Mouse (Mus musculus) testis, adult 2 months (tissue): ENCODE data around the gene Abraxas1. TPM values are rescaled to one million over a fixed set of nuclear protein-coding genes. Genes with fewer than 3 reads are reported as not detected.

ENCODE experiments used
- H3K27ac ChIP-seq: fragments of 200-500 bp; 2 replicates; pipeline ENCODE4 v1.5.1; 2012; ENCODE audit warnings: low read depth, low read length; ENCODE audit not compliant: control insufficient read depth, insufficient read depth
- H3K27me3 ChIP-seq: fragments of 200-500 bp; 2 replicates; pipeline ENCODE4 v1.6.1; 2012; ENCODE audit warnings: mild to moderate bottlenecking, low read length, moderate library complexity; ENCODE audit not compliant: control insufficient read depth, insufficient read depth
- H3K36me3 ChIP-seq: fragments of 200-500 bp; 2 replicates; pipeline ENCODE4 v1.6.1; 2012; ENCODE audit warnings: mild to moderate bottlenecking, low read length; ENCODE audit not compliant: control insufficient read depth, insufficient read depth
- H3K4me1 ChIP-seq: fragments of 200-500 bp; 2 replicates; pipeline ENCODE4 v1.6.1; 2012; ENCODE audit warnings: low read length; ENCODE audit not compliant: control insufficient read depth, insufficient read depth
- H3K4me3 ChIP-seq: fragments of 200-500 bp; 2 replicates; pipeline ENCODE4 v1.5.1; 2012; ENCODE audit warnings: low read depth, mild to moderate bottlenecking, low read length, moderate library complexity, mixed read lengths; ENCODE audit not compliant: control insufficient read depth
- CTCF ChIP-seq: fragments of 200-500 bp; IDR thresholded peaks from 2 replicates; pipeline ENCODE4 v1.5.1; 2012; ENCODE audit warnings: low read depth, mild to moderate bottlenecking, inconsistent platforms, low read length, moderate library complexity; ENCODE audit not compliant: control insufficient read depth, insufficient read depth, insufficient replicate concordance
- POLR2A ChIP-seq: fragments of 200-500 bp; IDR thresholded peaks from 2 replicates; pipeline ENCODE4 v1.6.1; 2012; ENCODE audit warnings: low read depth, mild to moderate bottlenecking, inconsistent platforms, low read length, moderate library complexity; ENCODE audit not compliant: control insufficient read depth
- polyA plus RNA-seq: library from polyadenylated mRNA; depleted of rRNA; stranded (reverse); fragments of >200 nt; gene quantifications from 2 replicates; pipeline ENCODE4 v1.2.3, GENCODE M21; 2012; rRNA removed

Abraxas1 gene
- 5.5 and 6.3 TPM in 2 replicates for polyA plus RNA-seq

DNA sequence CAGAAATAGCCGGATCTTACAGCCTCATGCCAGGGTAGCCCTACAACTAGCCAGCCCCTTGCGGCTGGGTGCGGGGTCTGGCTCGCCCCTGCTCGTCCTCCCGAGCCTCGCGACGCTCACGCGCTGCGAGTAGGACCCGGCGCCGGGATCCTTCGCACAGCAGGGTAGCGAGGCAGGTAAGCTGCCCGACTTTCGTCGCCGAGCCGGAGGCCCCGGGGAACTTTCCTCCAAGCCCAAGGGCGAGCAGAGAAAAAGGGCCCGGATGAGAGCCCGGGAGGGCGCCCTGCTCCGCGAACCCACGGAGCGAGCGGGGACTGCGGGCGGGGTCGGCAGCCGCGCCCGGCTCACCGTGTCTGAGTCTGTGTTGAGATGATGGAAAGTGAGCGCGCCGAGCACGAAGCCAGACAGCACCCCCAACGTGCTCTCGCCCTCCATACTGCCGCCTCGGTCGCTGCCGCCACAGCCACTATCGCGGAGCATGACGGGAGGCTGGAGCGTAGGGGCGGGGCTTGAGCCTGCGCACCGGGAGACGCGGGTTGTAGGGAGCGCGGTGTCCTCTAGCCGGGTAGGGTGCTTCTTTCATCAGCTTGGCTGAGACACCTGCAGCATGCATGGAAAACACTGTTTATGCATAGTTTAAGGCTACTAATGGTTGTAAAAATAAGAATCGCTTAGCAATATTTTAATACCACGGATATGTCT lies at the start of gene Abraxas1:
Abraxas1 (minus strand) TSS at position 483 of the 702 bp plus-strand sequence.
- peak within 1 kb of the TSS; percentile 68 for H3K27ac ChIP-seq
- no peak for TF ChIP-seq CTCF
- peak; percentile 93 for TF ChIP-seq POLR2A
- H3K4me1 ChIP-seq, result no peaks in the 10 kb centered on the region
- no peaks in the 10 kb centered on the region for H3K27me3 ChIP-seq
- H3K4me3 ChIP-seq, result peak within 1 kb of the TSS; percentile 92
- H3K36me3 ChIP-seq, result no peaks in the 10 kb centered on the region; the same call in 1 of the 2 replicates

DNA sequence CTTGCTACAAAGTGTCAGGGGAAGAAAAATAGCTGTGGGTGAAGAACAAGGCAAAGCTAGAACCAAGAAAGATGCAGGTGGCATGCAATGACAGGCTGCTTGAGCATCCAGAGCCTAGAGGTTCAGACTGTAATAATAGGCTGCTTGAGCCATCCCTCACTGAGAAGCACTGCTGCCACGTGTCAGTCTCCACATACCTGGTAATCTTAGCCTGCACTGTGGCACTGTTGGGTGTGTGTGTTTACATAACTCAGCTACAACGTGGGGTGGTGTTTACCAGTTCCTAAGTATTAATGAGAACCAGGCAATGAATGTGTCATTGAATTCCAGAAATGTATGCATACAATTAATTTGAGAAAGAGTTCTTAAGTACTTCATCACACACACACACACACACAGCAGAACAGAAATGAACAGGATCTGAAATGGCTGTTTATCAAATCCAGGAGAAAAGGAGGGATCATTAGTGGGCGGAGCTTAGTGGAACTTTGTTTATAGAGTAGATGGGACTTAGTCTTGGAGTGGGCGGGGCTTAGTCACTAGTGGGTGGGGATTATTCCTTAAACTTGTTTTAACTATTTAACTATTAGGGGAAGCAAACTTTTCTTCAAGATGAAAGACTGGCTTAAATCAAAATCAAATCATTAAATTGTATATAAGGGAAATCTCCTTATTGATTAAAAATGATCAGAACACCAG lies 48.6 kb upstream of the Abraxas1 start:
- Histone ChIP-seq H3K4me1 (no peaks in the 10 kb centered on the region), H3K4me3 (no peak overlapping the region), H3K36me3 (no peaks in the 10 kb centered on the region), H3K27ac (no peak overlapping the region), H3K27me3 (no peaks in the 10 kb centered on the region)
- TF ChIP-seq CTCF, result no peak
- TF ChIP-seq POLR2A, result no peak

DNA sequence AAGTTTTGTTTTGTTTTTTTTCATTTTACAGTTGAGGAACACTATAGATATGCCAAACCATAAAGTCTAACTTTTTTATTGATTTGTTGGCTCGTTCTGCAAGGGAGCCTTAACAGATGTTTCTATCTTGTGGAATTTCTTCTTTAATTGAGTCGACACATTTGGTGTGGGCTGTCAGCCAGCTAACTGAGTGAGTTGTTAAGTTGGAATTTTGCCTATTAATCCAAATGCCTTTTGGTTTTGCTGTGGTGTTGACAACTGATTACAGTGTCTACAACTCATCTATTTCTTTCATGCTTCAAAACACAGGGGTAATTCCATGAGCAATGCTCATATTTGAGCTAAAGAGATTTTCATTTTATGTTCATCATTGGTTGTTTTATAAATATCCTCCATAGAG lies 45.4 kb upstream of the Abraxas1 start:
- no peak overlapping the region for H3K4me3 ChIP-seq
- no peaks in the 10 kb centered on the region for H3K4me1 ChIP-seq
- no peaks in the 10 kb centered on the region for H3K36me3 ChIP-seq
- H3K27ac ChIP-seq, result no peak overlapping the region
- H3K27me3 ChIP-seq, result no peaks in the 10 kb centered on the region
- TF ChIP-seq POLR2A (no peak), CTCF (no peak)

DNA sequence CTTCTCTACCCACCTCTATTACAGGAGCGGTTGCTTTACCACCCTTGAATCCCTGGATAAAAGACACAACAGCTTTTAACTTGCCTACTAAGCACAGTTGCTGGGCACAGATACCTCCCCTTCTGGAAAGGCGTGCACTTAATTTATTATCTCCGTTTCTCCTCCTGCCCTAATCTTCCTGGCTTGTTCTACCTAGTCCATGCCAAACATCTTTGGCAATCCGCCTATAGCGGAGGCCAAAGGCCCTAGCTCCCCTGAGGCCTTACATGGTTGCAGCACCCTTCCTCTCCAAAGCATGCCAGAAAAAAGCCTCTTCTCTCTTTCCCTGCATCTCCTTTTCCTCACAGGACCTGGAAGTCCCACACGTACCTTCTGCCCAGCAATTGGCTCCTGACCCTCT lies 43.7 kb upstream of the Abraxas1 start:
- TF ChIP-seq POLR2A (no peak), CTCF (no peak)
- no peaks in the 10 kb centered on the region for H3K27me3 ChIP-seq
- H3K4me3 ChIP-seq, result no peak overlapping the region
- H3K4me1 ChIP-seq, result no peaks in the 10 kb centered on the region
- no peak overlapping the region for H3K27ac ChIP-seq
- no peaks in the 10 kb centered on the region for H3K36me3 ChIP-seq

DNA sequence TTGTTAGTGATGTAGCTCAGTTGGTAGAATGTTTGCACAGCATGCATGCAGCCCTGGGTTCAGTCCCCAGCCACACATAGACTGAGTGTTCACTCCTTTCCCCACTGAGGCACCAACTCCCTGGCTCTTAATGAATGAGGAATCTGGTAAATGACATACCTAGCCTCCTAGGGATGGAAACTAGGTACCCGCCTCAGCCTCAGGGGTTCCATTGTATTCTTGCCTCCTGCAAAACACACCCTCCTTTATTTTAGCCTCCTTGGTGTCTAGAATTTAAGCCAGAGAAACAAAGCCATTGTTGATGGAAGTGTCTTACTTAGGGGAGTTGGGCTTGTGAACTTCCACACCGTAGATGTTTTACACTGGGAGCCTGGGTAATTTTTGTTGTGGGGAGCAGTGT lies 42.3 kb upstream of the Abraxas1 start:
- Histone ChIP-seq H3K36me3 (no peaks in the 10 kb centered on the region), H3K4me1 (no peaks in the 10 kb centered on the region), H3K4me3 (peak overlapping the region; percentile 60; the same call in 1 of the 2 replicates), H3K27me3 (no peaks in the 10 kb centered on the region), H3K27ac (no peak overlapping the region)
- TF ChIP-seq CTCF, result no peak
- no peak for TF ChIP-seq POLR2A

DNA sequence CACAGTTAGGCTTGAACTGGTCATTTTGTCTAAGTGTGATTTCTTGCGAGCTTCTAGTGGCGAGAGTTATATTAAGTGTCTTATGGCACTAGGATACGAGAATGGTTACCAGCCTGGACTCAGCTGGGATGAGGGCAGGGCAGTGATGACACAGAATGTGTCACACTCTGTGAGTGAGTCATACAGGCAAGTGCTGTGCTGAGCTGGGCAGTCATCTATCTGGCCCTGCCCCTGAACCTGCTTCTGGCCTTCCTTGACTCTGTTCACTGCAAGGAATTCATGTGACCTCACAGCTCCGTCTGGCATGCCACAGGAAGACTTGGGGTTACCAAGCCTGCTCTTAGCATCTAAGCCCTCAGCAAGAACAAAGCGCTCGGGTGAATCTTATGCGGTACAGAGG lies 41.0 kb upstream of the Abraxas1 start:
- Histone ChIP-seq H3K27ac (no peak overlapping the region), H3K36me3 (no peaks in the 10 kb centered on the region), H3K4me1 (no peaks in the 10 kb centered on the region), H3K27me3 (no peaks in the 10 kb centered on the region), H3K4me3 (peak overlapping the region; percentile 39)
- peak; percentile 57; the same call in 1 of the 2 replicates for TF ChIP-seq POLR2A
- TF ChIP-seq CTCF, result no peak

DNA sequence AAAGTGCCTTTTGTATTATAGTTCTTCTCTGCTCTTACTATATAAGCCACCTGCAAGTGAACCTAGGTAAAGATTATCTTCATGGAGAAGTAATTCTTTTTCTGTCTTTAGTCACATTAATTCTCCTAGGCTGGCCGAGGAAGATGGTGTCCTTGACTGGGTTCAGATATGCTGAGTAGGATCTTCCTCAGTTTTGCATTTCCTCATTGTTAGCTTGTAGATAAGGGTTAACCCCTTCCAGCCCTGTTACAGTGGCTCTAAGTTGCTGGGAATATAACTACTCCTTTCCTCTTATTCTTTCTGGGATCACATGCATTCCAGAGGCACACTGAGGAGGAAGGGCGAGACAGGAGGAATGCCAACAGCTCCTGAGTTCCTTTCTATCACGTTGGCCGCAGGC lies 40.4 kb upstream of the Abraxas1 start:
- Histone ChIP-seq H3K4me1 (no peaks in the 10 kb centered on the region), H3K27ac (no peak overlapping the region), H3K4me3 (no peak overlapping the region; the same call in 1 of the 2 replicates), H3K36me3 (no peaks in the 10 kb centered on the region), H3K27me3 (no peaks in the 10 kb centered on the region)
- TF ChIP-seq CTCF (no peak), POLR2A (no peak)
